Mouse (Mus musculus): ENCODE measurements at regions not wholly inside any gene's neighbourhood (a gene's known extent, or its start where the extent isn't known, plus 50 kb on each side); places are given as distances from the start of the nearest gene placed in this dataset.
"Not testable (repeated sequence)": the region's sequence is repeated elsewhere in the genome, so short reads cannot be mapped to it uniquely, and the experiment has no call there.

DNA sequence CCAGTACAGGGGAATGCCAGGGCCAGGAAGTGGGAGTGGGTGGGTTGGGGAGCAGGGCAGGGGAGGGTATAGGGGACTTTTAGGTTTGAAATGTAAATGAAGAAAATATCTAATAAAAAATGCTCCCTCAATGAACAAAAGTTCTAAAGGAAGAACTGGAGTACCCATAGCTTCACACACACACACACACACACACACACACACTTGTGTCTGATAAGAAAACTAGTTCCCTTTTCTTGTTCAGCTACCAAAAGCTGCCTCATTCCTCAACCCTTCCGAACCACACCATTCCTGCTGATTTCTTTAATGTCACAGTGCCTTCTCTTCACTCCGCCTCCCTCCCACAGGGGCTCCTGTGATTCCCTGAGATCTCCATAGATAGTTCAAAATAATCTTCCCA lies 85.3 kb upstream of the Zfp637 start:
- DNase-seq (ENCODE audit: extremely low read depth, insufficient read length, low spot score): not testable (repeated sequence)

DNA sequence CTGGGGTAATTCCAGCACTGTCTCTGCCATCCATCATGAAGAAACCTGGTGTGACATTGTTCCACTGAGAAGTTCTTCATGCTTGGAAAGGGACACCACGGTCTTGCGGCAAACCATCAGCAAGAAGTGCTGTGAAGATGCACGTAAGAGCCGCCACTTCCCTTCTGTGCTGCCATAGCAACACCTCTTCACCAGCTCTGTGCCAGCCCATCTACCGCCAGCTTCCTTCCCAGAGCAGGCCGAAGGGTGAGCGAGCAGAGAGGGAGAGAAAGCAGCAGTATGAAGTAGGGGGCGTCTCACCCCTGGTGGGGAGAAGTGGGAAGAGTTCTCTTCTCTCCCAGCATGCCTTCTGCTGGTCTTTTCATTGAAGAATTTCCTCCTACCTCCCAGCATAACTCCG lies 84.8 kb upstream of the Zfp637 start:
- DNase-seq (ENCODE audit: extremely low read depth, insufficient read length, low spot score): no peak

DNA sequence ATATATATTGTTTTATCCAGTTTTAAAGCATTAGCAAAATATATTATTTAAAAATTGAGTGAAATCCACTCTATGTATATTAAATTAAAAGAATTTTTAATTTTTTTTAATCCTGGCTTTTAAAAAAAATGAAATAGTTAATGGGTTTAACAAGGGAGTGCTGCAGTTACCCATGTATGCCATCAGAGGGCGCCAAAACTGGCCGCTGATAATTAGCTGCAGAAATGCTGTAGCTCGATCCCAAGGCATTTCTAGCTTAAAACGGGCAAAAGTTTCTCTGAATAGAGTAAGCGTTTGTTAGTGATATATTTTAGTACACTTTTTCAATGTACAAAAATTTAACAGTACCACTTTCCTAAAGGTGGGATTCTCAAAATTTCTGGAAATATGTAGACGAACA lies 82.5 kb upstream of the Zfp637 start:
- DNase-seq (ENCODE audit: extremely low read depth, insufficient read length, low spot score): not testable (repeated sequence)

- DNase-seq (ENCODE audit: extremely low read depth, insufficient read length, low spot score): no peak
Measured at GRCm38 (mm10) chr6:117771506-117771905, 69.5 kb upstream of the Zfp637 start.

DNA sequence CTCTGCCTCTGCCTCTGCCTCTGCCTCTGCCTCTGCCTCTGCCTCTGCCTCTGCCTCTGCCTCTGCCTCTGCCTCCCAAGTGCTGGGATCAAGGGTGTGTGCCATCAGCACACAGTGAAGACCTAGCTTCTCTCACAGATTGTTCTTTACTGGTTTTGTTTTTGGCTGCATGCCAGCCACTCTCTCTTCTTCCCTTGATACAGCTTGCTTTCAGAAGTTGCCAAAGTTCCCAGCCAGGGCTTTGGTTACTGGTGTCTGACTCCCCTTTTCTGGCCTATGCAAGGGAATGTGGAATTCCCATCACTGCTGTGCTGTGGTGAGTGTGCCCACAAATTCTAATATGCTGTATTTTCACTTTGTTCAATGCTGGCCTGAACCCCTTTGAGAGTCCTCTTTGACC lies 68.6 kb upstream of the Zfp637 start:
- DNase-seq (ENCODE audit: extremely low read depth, insufficient read length, low spot score): no peak

DNA sequence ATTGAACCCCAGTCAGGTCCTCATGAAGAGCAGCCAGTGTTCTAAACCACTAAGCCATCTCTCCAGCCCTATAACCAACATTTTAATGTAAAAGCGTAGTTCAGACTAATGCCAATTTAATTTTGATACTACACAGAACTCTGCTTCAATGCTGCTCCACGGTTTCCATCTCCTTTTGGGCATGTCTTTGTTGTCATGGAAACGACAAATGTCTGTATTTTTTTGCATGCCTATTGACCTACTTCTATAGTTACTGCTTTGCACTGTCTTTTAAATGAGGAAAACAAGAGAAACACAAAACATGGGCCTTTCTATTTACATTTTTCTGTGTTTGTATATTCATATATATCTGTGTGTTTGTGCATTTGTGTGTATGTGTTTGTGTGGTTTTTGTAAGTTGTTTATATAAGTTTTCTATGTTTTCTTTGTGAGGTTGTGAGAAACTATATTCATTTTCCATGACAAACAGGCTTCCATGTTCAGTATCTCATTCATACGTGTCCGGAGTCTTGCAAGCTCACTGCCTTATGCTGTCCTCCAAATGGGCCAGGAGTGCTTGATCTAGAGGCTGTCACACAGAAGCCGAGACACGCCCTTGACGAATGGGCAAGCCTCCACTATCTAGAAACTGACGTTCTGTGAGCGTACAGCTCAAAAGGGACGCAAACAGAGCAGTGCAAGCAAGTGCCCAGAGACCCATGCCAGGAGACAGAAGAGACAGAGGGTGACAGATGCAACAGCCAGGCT lies 65.5 kb upstream of the Zfp637 start:
- DNase-seq (ENCODE audit: extremely low read depth, insufficient read length, low spot score): no peak

GRCm38 (mm10) chr6:117778027-117778426 lies 63.0 kb upstream of the Zfp637 start:
- no peak for DNase-seq (ENCODE audit: extremely low read depth, insufficient read length, low spot score)

DNA sequence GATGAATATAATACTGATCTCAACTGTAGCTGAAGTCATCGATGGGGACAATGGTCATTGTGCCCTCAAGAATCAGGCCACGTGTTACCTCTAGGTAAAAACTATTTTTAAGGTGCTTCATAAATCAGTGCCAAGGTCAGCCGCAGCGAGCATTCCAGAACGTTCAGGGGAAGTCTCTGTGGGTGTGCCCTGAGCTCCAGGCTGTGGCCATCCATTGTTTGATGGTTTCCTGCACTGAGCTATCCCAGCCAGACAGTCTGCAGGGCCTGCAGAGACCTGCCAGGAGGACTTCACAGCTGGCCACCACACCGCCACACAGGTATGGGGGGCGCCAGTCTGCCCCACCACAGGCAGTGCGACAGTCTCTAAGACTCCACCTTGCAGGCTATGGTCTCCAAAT lies 62.5 kb upstream of the Zfp637 start:
- DNase-seq (ENCODE audit: extremely low read depth, insufficient read length, low spot score): no peak

DNA sequence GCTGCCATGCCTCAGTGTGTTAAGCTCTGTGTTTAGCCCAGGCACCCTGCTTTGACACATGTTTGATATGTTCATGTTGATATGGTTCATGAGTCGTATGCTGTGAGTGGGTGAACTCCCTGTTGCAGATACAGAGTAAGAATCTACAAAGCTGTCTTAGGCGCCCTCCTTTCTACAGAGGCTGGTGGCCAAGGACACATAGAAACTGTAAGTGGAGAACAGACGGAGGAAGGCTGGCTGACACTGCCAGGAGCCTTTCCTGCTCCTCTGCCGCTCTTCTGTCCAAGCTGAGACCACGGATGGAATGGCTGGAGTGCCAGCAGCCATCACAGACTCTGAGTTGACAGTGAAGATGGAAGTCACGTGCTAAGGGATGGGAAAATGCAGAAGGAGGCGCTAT lies 62.0 kb upstream of the Zfp637 start:
- DNase-seq (ENCODE audit: extremely low read depth, insufficient read length, low spot score): no peak

DNA sequence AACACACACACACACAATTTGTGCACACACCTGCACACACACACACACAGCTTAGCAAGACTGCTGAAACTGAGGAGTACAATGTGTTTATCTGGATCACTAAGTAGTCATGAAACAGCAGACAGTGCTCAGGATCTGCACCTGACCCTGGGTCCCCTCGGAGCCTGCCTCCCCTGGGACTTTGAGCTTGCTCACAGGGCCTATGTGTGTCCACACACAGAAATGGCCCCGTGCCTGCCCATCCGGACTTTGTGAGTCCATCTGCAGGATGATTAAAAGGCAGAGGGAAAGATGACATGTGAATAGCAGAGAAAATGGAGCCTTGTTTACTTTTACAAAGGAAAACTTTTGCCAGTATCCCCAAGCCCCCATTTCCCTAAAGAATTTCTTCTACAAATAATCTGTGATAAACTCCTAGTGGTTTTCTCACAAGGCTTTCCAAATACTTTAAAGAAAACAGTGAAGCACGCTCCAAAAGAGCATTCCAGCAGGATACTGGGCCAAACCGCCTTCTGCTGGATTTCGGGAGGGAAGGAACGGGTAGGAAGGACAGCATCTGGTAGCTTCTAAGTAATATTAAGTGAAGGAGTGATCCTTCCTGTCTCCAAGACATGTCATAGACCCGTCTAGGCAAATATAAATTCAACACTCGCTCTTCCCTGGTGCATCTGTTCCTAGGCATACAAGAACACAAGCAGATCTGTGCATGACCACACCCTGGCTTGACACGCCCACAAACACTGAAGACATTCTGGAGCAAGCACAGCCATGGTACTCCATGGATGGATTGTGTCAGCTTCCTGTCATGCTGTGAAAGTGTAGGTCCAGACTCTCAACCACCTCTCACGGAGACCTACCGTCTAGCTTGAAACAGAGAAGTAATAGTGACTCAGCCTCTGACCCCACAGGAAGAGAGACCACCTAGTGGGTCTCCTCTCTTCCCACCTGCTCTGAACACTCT lies 52.1 kb upstream of the Zfp637 start:
- DNase-seq (ENCODE audit: extremely low read depth, insufficient read length, low spot score): no peak

DNA sequence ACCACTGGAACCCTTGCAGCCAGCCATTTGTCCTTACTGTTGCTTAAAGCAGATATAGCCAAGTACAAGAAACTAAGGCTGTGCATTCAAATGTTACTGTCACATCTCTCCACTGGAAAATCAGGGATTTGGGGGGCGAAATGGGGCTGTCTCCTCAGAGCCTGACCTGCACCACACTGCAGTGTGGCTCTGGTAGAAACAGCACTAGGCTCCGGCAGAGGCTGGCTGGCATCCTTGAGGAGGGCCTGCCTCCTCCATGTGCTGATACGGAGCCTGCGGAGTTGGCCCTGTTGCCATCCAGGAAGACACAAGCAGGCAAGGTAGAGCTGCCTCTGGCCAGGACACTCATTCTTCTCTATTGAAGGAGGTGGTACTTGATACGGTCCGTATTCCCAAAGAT lies 50.4 kb upstream of the Zfp637 start:
- DNase-seq (ENCODE audit: extremely low read depth, insufficient read length, low spot score): no peak

Measured in 3134 (cell line).